Comparison of ENCODE assay signal across 8 mouse cellular contexts in genomic region chr4:148083176-148083899, GRCm38 (mm10). TPM values are rescaled to one million over a fixed set of nuclear protein-coding genes. Genes with fewer than 3 reads are reported as not detected.
DNase-seq lines count a peak whose midpoint lies in the region; ATAC-seq and TF ChIP-seq lines count a peak whose summit lies in the region.

No protein-coding gene starts in this region.

- no peaks in the 10 kb centered on the region for H3K36me3 ChIP-seq in midbrain, postnatal 0 days (ENCODE audit: insufficient read depth, low read length)

- 72% methylated on average over 21 of the region's 21 CpGs for WGBS in midbrain, postnatal 0 days

- H3K9ac ChIP-seq in midbrain, postnatal 0 days (replicated peaks; ENCODE audit: low read length, poor library complexity, severe bottlenecking): no peak overlapping the region

- H3K4me3 ChIP-seq in midbrain, postnatal 0 days (ENCODE audit: low read depth, low read length): no peak overlapping the region

- H3K27ac ChIP-seq in midbrain, postnatal 0 days (ENCODE audit: low read depth, low read length): no peak overlapping the region

- peak; percentile 24 for DNase-seq in cerebellum, adult 9-11 months
- peak; percentile 23 for DNase-seq in c-Kit-positive CD71-positive TER-119-positive erythroid progenitor cells, embryonic 14.5 days (ENCODE audit: low spot score)
- peak; percentile 74 for DNase-seq in kidney, postnatal 14 days
- peak; percentile 58 to 76 for DNase-seq in lung, postnatal 4 days
- no peak for DNase-seq in urinary bladder, postnatal 36 days (ENCODE audit: low spot score in 2 of 2)
- no peak for DNase-seq in midbrain, postnatal 0 days (ENCODE audit: low spot score)
- no peak for DNase-seq in layer of hippocampus, adult 9-11 months

- no peak for ATAC-seq in cerebellum, adult (ENCODE audit: insufficient number of reproducible peaks, low FRiP score, low TSS enrichment)
- ATAC-seq in midbrain, postnatal 0 days (ENCODE audit: low FRiP score): no peak

- no peak overlapping the region for H3K4me2 ChIP-seq in midbrain, postnatal 0 days (ENCODE audit: low read depth, low read length, poor library complexity, severe bottlenecking)

- peaks cover 7% of the 10 kb centered on the region; the same call in 1 of the 2 replicates for H3K4me1 ChIP-seq in midbrain, postnatal 0 days (ENCODE audit: insufficient read depth, low read length)

- no peak for TF ChIP-seq CTCF in midbrain, postnatal 0 days (IDR thresholded peaks at IDR 0.05)

- H3K9me3 ChIP-seq in midbrain, postnatal 0 days (ENCODE audit: low read length): no peaks in the 10 kb centered on the region

- H3K27me3 ChIP-seq in midbrain, postnatal 0 days (ENCODE audit: insufficient read depth, low read length): no peaks in the 10 kb centered on the region

RNA-seq across cellular contexts. Expression of gene Agtrap, which starts 4.5 kb away (rescaled TPM):
- total RNA-seq in midbrain, postnatal 0 days (2014; rRNA removed): 6.6 and 7.5 TPM in 2 replicates
- polyA plus RNA-seq in midbrain, postnatal 0 days (2015; fragmentation: Nextera tagmentation; extraction: Ambion mirVana): 7.4 and 8.6 TPM in 2 replicates

RNA-seq across cellular contexts. Expression of gene Mthfr, which starts 44.5 kb away (rescaled TPM):
- 34.4 and 51.1 TPM in 2 replicates for total RNA-seq in midbrain, postnatal 0 days (2014; rRNA removed)
- polyA plus RNA-seq in midbrain, postnatal 0 days (2015; fragmentation: Nextera tagmentation; extraction: Ambion mirVana): 10.1 and 12.4 TPM in 2 replicates

RNA-seq across cellular contexts. Expression of gene Clcn6, which starts 44.7 kb away (rescaled TPM):
- total RNA-seq in midbrain, postnatal 0 days (2014; rRNA removed): 58.2 and 64.9 TPM in 2 replicates
- polyA plus RNA-seq in midbrain, postnatal 0 days (2015; fragmentation: Nextera tagmentation; extraction: Ambion mirVana): 26.1 and 26.5 TPM in 2 replicates

RNA-seq across cellular contexts. Expression of gene Mad2l2, which starts 46.8 kb away (rescaled TPM):
- 42.0 and 51.7 TPM in 2 replicates for total RNA-seq in midbrain, postnatal 0 days (2014; rRNA removed)
- 84.0 and 89.1 TPM in 2 replicates for polyA plus RNA-seq in midbrain, postnatal 0 days (2015; fragmentation: Nextera tagmentation; extraction: Ambion mirVana)

RNA-seq across cellular contexts. Expression of gene Draxin, which starts 47.2 kb away (rescaled TPM):
- total RNA-seq in midbrain, postnatal 0 days (2014; rRNA removed): 23.9 and 29.5 TPM in 2 replicates
- 4.3 and 5.0 TPM in 2 replicates for polyA plus RNA-seq in midbrain, postnatal 0 days (2015; fragmentation: Nextera tagmentation; extraction: Ambion mirVana)

Comparison
In these comparisons a context has a peak if more than half of its experiments do, and no peak if none do; other contexts are left out.
1. DNase-seq: peak in cerebellum, adult 9-11 months (single experiment), c-Kit-positive CD71-positive TER-119-positive erythroid progenitor cells, embryonic 14.5 days (single experiment), kidney, postnatal 14 days (single experiment) and lung, postnatal 4 days (2 of 2); none in urinary bladder, postnatal 36 days (0 of 2), midbrain, postnatal 0 days (single experiment) and layer of hippocampus, adult 9-11 months (single experiment).